ENCODE assay signal across 8 mouse cellular contexts in genomic region chr12:107927961-107928431, GRCm38 (mm10).
A peak's percentile ranks its signal among the peaks of the same experiment; 100 is the strongest.
DNase-seq lines count a peak whose midpoint lies in the region; ATAC-seq and TF ChIP-seq lines count a peak whose summit lies in the region.

No protein-coding gene starts in this region.

- peaks cover 23% of the 10 kb centered on the region for H3K4me1 ChIP-seq in lung, embryonic 14.5 days (ENCODE audit: insufficient read depth)
- peaks cover 84% of the 10 kb centered on the region for H3K4me1 ChIP-seq in embryonic facial prominence, embryonic 15.5 days

- no peak overlapping the region for H3K4me3 ChIP-seq in lung, embryonic 14.5 days (ENCODE audit: low read depth, low read length)
- H3K4me3 ChIP-seq in embryonic facial prominence, embryonic 15.5 days (replicated peaks), result no peak overlapping the region

- no peak overlapping the region for H3K9ac ChIP-seq in lung, embryonic 14.5 days
- H3K9ac ChIP-seq in embryonic facial prominence, embryonic 15.5 days, result no peak overlapping the region

- ATAC-seq in lung, embryonic 14.5 days (ENCODE audit: insufficient read depth), result peak; percentile 61; the same call in 1 of the 2 replicates
- ATAC-seq in embryonic facial prominence, embryonic 15.5 days (ENCODE audit: insufficient number of reproducible peaks, low FRiP score, low TSS enrichment, low read depth), result peak; percentile 60; the same call in 1 of the 2 replicates

- TF ChIP-seq CTCF in lung, embryonic 14.5 days (IDR thresholded peaks at IDR 0.05; ENCODE audit: low read depth), result no peak

- 40% methylated on average over 10 of the region's 10 CpGs for WGBS in lung, embryonic 14.5 days
- WGBS in embryonic facial prominence, embryonic 15.5 days, result 17% methylated on average over 10 of the region's 10 CpGs

- peak overlapping the region; percentile 27; the same call in 1 of the 2 replicates for H3K4me2 ChIP-seq in lung, embryonic 14.5 days
- peak overlapping the region; percentile 40 for H3K4me2 ChIP-seq in embryonic facial prominence, embryonic 15.5 days (replicated peaks)

- H3K36me3 ChIP-seq in lung, embryonic 14.5 days (ENCODE audit: insufficient read depth), result no peaks in the 10 kb centered on the region
- H3K36me3 ChIP-seq in embryonic facial prominence, embryonic 15.5 days, result no peaks in the 10 kb centered on the region

- no peaks in the 10 kb centered on the region for H3K9me3 ChIP-seq in lung, embryonic 14.5 days (ENCODE audit: low read depth, low read length)
- no peaks in the 10 kb centered on the region for H3K9me3 ChIP-seq in embryonic facial prominence, embryonic 15.5 days (replicated peaks)

- H3K27ac ChIP-seq in lung, embryonic 14.5 days (ENCODE audit: low read depth), result no peak overlapping the region; the same call in 1 of the 2 replicates
- peak overlapping the region; percentile 58 for H3K27ac ChIP-seq in embryonic facial prominence, embryonic 15.5 days (replicated peaks)

- no peaks in the 10 kb centered on the region for H3K27me3 ChIP-seq in lung, embryonic 14.5 days (ENCODE audit: insufficient read depth, low read length)
- H3K27me3 ChIP-seq in embryonic facial prominence, embryonic 15.5 days, result no peaks in the 10 kb centered on the region

- DNase-seq in lung, embryonic 14.5 days, result peak; percentile 65
- DNase-seq in lung, postnatal 14 days, result no peak
- peak; percentile 40 for DNase-seq in kidney, postnatal 10 days
- DNase-seq in right cerebral cortex, postnatal 25 days, result peak; percentile 39
- DNase-seq in left cerebral cortex, adult 18-20 months (ENCODE audit: low spot score in 2 of 2), result no peak
- DNase-seq in B cell, adult 2 months, result no peak
- DNase-seq in embryo, embryonic 10 days (ENCODE audit: low spot score), result no peak

Comparison
In these comparisons a context has a peak if more than half of its experiments do, and no peak if none do; other contexts are left out.
1. DNase-seq: peak in lung, embryonic 14.5 days (single experiment), kidney, postnatal 10 days (single experiment) and right cerebral cortex, postnatal 25 days (single experiment); none in lung, postnatal 14 days (single experiment), left cerebral cortex, adult 18-20 months (0 of 2), B cell, adult 2 months (0 of 2) and embryo, embryonic 10 days (single experiment).